14 mouse cellular contexts compared by ENCODE assay signal in genomic region chr9:63703236-63703785, GRCm38 (mm10). TPM values are rescaled to one million over a fixed set of nuclear protein-coding genes. Genes with fewer than 3 reads are reported as not detected.
DNase-seq lines count a peak whose midpoint lies in the region; ATAC-seq lines count a peak whose summit lies in the region.
"Had no signal": no experiment of that assay in that cellular context is flagged by ENCODE, and none has a peak within 500 bp of the region (broad histone marks: within the 10 kb centered on the region; RNA-seq: fewer than 3 reads in every experiment).

No protein-coding gene starts in this region.

- peak; percentile 68 for DNase-seq in kidney, adult 9 months
- no peak for DNase-seq in kidney, postnatal 10 days
- DNase-seq in CD4-positive helper T cell, adult 2 months (ENCODE audit: low read depth, low spot score) = peak; percentile 39
- DNase-seq in adrenal gland, postnatal 4 days (ENCODE audit: low spot score in 2 of 2) = no peak
- no peak for DNase-seq in frontal cortex, adult 2 months (ENCODE audit: extremely low spot score in 1 of 2, low spot score in 1 of 2)
- DNase-seq: cerebellum, adult 8-10 months; liver; lung, adult 18-20 months; thymus, adult 2 months had no signal

- H3K9ac ChIP-seq in embryonic facial prominence, embryonic 15.5 days = no peak overlapping the region
- no peak overlapping the region for H3K9ac ChIP-seq in limb, embryonic 15.5 days

- ATAC-seq in embryonic facial prominence, embryonic 15.5 days (ENCODE audit: insufficient number of reproducible peaks, low FRiP score, low TSS enrichment, low read depth) = no peak
- ATAC-seq in limb, embryonic 15.5 days (ENCODE audit: insufficient number of reproducible peaks, low FRiP score, low TSS enrichment, low read depth) = no peak
- ATAC-seq: forebrain, embryonic 14.5 days had no signal

- no peaks in the 10 kb centered on the region for H3K9me3 ChIP-seq in embryonic facial prominence, embryonic 15.5 days (replicated peaks)
- no peaks in the 10 kb centered on the region for H3K9me3 ChIP-seq in limb, embryonic 15.5 days
- H3K9me3 ChIP-seq: hindbrain, embryonic 10.5 days had no signal

- peaks cover 68% of the 10 kb centered on the region for H3K4me1 ChIP-seq in embryonic facial prominence, embryonic 15.5 days
- H3K4me1 ChIP-seq in limb, embryonic 15.5 days = peaks cover 77% of the 10 kb centered on the region

- no peak overlapping the region for H3K4me3 ChIP-seq in embryonic facial prominence, embryonic 15.5 days (replicated peaks)
- no peak overlapping the region for H3K4me3 ChIP-seq in limb, embryonic 15.5 days
- H3K4me3 ChIP-seq: hindbrain, embryonic 10.5 days; left cerebral cortex, adult 2 months had no signal

- H3K4me2 ChIP-seq in embryonic facial prominence, embryonic 15.5 days (replicated peaks) = peak overlapping the region; percentile 22; the same call in 1 of the 2 replicates
- H3K4me2 ChIP-seq in limb, embryonic 15.5 days = 0 out of 2 replicates have a peak overlapping the region, but pooled peaks have one; percentile 1

- peak overlapping the region; percentile 61; the same call in 1 of the 2 replicates for H3K27ac ChIP-seq in embryonic facial prominence, embryonic 15.5 days (replicated peaks)
- H3K27ac ChIP-seq in limb, embryonic 15.5 days = peak overlapping the region; percentile 72; the same call in 1 of the 2 replicates

- H3K36me3 ChIP-seq in embryonic facial prominence, embryonic 15.5 days = no peaks in the 10 kb centered on the region
- H3K36me3 ChIP-seq in limb, embryonic 15.5 days = 0 out of 2 replicates have a peak, but pooled peaks cover 3% of the 10 kb centered on the region

- WGBS in embryonic facial prominence, embryonic 15.5 days = 77% methylated on average over 7 of the region's 7 CpGs
- WGBS in limb, embryonic 15.5 days = 77% methylated on average over 7 of the region's 7 CpGs

- H3K27me3 ChIP-seq in embryonic facial prominence, embryonic 15.5 days = no peaks in the 10 kb centered on the region
- H3K27me3 ChIP-seq in limb, embryonic 15.5 days = no peaks in the 10 kb centered on the region

RNA-seq across cellular contexts. Expression of gene Smad3, which starts 54.5 kb away (rescaled TPM):
- 23.5 and 25.4 TPM in 2 replicates for polyA plus RNA-seq in embryonic facial prominence, embryonic 15.5 days (2015; fragmentation: Nextera tagmentation; extraction: Ambion mirVana)
- polyA plus RNA-seq in limb, embryonic 15.5 days (2015; fragmentation: Nextera tagmentation; extraction: Ambion mirVana) = 22.9 and 28.9 TPM in 2 replicates
- total RNA-seq in adrenal gland, postnatal 4 days (2021) = 10 to 100 TPM; 39.6 to 43.5 TPM
- polyA plus RNA-seq in frontal cortex, adult 2 months (2012; rRNA removed) = 29.5 and 33.5 TPM in 2 replicates

Comparison
In these comparisons a context has a peak if more than half of its experiments do, and no peak if none do; other contexts are left out.
1. DNase-seq: peak in kidney, adult 9 months (single experiment) and CD4-positive helper T cell, adult 2 months (single experiment); none in kidney, postnatal 10 days (single experiment), adrenal gland, postnatal 4 days (0 of 2) and frontal cortex, adult 2 months (0 of 2).